Mouse (Mus musculus): ENCODE data around the gene Rhcg.

Rhcg gene

GRCm38 (mm10) chr7:79602006-79602405, 15.5 kb downstream of the Rhcg start:
- no peak for DNase-seq (ENCODE audit: low spot score)

- no peak for DNase-seq (ENCODE audit: low spot score)
These were observed 17.3 kb downstream of the Rhcg start for GRCm38 (mm10) chr7:79600122-79600521.

GRCm38 (mm10) chr7:79594854-79595253, 22.6 kb downstream of the Rhcg start:
- DNase-seq (ENCODE audit: low spot score): peak; percentile 55

- DNase-seq (ENCODE audit: low spot score): no peak
These were observed 25.4 kb downstream of the Rhcg start for GRCm38 (mm10) chr7:79591812-79592731.

- no peak for DNase-seq (ENCODE audit: low spot score)
These were observed 26.8 kb downstream of the Rhcg start for GRCm38 (mm10) chr7:79590560-79591110.

GRCm38 (mm10) chr7:79589763-79590559, 27.5 kb downstream of the Rhcg start:
- no peak for DNase-seq (ENCODE audit: low spot score)

GRCm38 (mm10) chr7:79588284-79588683, 29.2 kb downstream of the Rhcg start:
- no peak for DNase-seq (ENCODE audit: low spot score)

- DNase-seq (ENCODE audit: low spot score): no peak
These were observed 38.6 kb downstream of the Rhcg start for GRCm38 (mm10) chr7:79578851-79579241.

GRCm38 (mm10) chr7:79577931-79578850, 39.3 kb downstream of the Rhcg start:
- DNase-seq (ENCODE audit: low spot score): no peak

GRCm38 (mm10) chr7:79577096-79577874, 40.2 kb downstream of the Rhcg start:
- no peak for DNase-seq (ENCODE audit: low spot score)

- peak; percentile 34 for DNase-seq (ENCODE audit: low spot score)
These were observed 40.8 kb downstream of the Rhcg start for GRCm38 (mm10) chr7:79576659-79577058.

- DNase-seq (ENCODE audit: low spot score): no peak
These were observed 45.2 kb downstream of the Rhcg start for GRCm38 (mm10) chr7:79572191-79572818.

GRCm38 (mm10) chr7:79568937-79569535, 48.4 kb downstream of the Rhcg start:
- no peak for DNase-seq (ENCODE audit: low spot score)

- no peak for DNase-seq (ENCODE audit: low spot score)
These were observed 49.2 kb downstream of the Rhcg start for GRCm38 (mm10) chr7:79568212-79568611.

- no peak for DNase-seq (ENCODE audit: low spot score)
These were observed 53.8 kb downstream of the Rhcg start for GRCm38 (mm10) chr7:79563675-79564074.

GRCm38 (mm10) chr7:79562385-79562784, 55.1 kb downstream of the Rhcg start:
- no peak for DNase-seq (ENCODE audit: low spot score)

GRCm38 (mm10) chr7:79558698-79559097, 58.8 kb downstream of the Rhcg start:
- DNase-seq (ENCODE audit: low spot score): no peak

GRCm38 (mm10) chr7:79557728-79558221, 59.7 kb downstream of the Rhcg start:
- no peak for DNase-seq (ENCODE audit: low spot score)

- DNase-seq (ENCODE audit: low spot score): no peak
These were observed 62.0 kb downstream of the Rhcg start for GRCm38 (mm10) chr7:79555368-79556034.
